Mouse (Mus musculus): ENCODE measurements around the gene Retsat. TPM values are rescaled to one million over a fixed set of nuclear protein-coding genes. Genes with fewer than 3 reads are reported as not detected.

Gene Retsat
- total and polyA plus RNA-seq, 3 experiments: 15.5 to 27.7 (median 15.6) TPM

DNA sequence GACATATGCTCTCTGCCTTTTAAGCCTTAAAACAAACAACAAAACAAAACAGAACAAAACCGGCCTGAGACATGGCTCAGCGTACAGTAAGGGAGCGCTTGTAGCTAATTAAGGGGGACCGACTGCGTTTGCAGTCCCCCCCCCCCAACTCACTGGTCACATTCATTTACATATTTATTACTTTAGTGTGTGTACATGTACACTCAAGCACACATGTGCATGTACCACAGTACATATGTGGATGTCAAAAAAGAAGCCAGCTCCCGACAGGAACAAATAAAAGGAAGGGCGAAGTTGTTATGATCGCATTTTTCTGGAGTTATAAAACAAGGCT is 45.2 kb upstream of the Retsat start:
- Histone ChIP-seq H3K9me3 (replicated peaks; ENCODE audit: low read length) (no peaks in the 10 kb centered on the region), H3K27me3 (replicated peaks) (no peaks in the 10 kb centered on the region), H3K4me1 (ENCODE audit: control insufficient read depth in 1 of 2, insufficient read depth in 2 of 2) (peaks cover 11 to 35% of the 10 kb centered on the region in 2 experiments), H3K27ac (ENCODE audit: insufficient read depth, low read depth) (no peak overlapping the region; the same call in 1 of the 2 replicates), H3K4me3 (replicated peaks in 1 of 3; ENCODE audit: low read depth in 2 of 3, low read length in 2 of 3, poor library complexity in 1 of 3) (peak overlapping the region; percentile 47 to 54 (median 49)), H3K79me2 (replicated peaks; ENCODE audit: control insufficient read depth, extremely low read depth, insufficient read depth, poor library complexity, severe bottlenecking) (peaks cover 14% of the 10 kb centered on the region), H3K36me3 (replicated peaks in 1 of 2; ENCODE audit: control insufficient read depth in 1 of 2, insufficient read depth in 1 of 2, low read length in 1 of 2) (peaks cover 18 to 31% of the 10 kb centered on the region in 2 experiments), H3K4me2 (ENCODE audit: insufficient read depth, low read depth, poor library complexity, severe bottlenecking) (peak overlapping the region; percentile 73), H3K9ac (ENCODE audit: insufficient read depth, low read depth) (peak overlapping the region; percentile 41)
- no peak for DNase-seq (ENCODE audit: extremely low read depth)
- in situ Hi-C loops (cut with MboI; ENCODE audit: low pct_ligation_motif_present, low pct_unique_long_range_greater_than_20kb, low sequenced_read_pairs): no loop called here
- no peak for TF ChIP-seq ELF1 (IDR thresholded peaks at IDR 0.05; ENCODE audit: low read depth, low read length)
- TF ChIP-seq SMC3 (IDR thresholded peaks at IDR 0.05; ENCODE audit: low read depth, low read length): no peak
- TF ChIP-seq KAT2A (IDR thresholded peaks at IDR 0.05; ENCODE audit: insufficient replicate concordance, low read length): no peak
- no peak for TF ChIP-seq USF1 (IDR thresholded peaks at IDR 0.05; ENCODE audit: low read depth, low read length)
- TF ChIP-seq EP300 (IDR thresholded peaks at IDR 0.05; ENCODE audit: low read length): no peak
- TF ChIP-seq TCF12 (IDR thresholded peaks at IDR 0.05; ENCODE audit: low read depth, low read length): no peak
- no peak for TF ChIP-seq RAD21 (IDR thresholded peaks at IDR 0.05; ENCODE audit: low read depth, low read length)
- 0 out of 2 replicates have a peak, but pooled peaks have one; percentile 2 for TF ChIP-seq IRF4 (IDR thresholded peaks at IDR 0.05; ENCODE audit: low read depth, low read length)
- TF ChIP-seq BHLHE40 (IDR thresholded peaks at IDR 0.05; ENCODE audit: low read depth, low read length): no peak; the same call in 1 of the 2 replicates
- TF ChIP-seq MXI1 (IDR thresholded peaks at IDR 0.05; ENCODE audit: low read depth, low read length): peak; percentile 58; the same call in 1 of the 2 replicates
- TF ChIP-seq SIN3A (IDR thresholded peaks at IDR 0.05; ENCODE audit: low read length): no peak; the same call in none of the 2 replicates
- 0 out of 2 replicates have a peak, but pooled peaks have one; percentile 1 for TF ChIP-seq ETS1 (conservative IDR thresholded peaks at IDR 0.05; ENCODE audit: low read depth, low read length)
- no peak; the same call in 1 of the 2 replicates for TF ChIP-seq NRF1 (IDR thresholded peaks at IDR 0.05; ENCODE audit: low read depth, low read length)
- TF ChIP-seq E2F4 (IDR thresholded peaks at IDR 0.05; ENCODE audit: insufficient replicate concordance, low read depth, low read length): no peak
- TF ChIP-seq JUN (IDR thresholded peaks at IDR 0.05; ENCODE audit: insufficient read depth, low read depth, low read length): no peak; the same call in 1 of the 2 replicates
- TF ChIP-seq CHD2 (IDR thresholded peaks at IDR 0.05; ENCODE audit: low read length): 0 out of 2 replicates have a peak, but pooled peaks have one; percentile 36
- TF ChIP-seq ZKSCAN1 (IDR thresholded peaks at IDR 0.05; ENCODE audit: borderline replicate concordance, low read depth, low read length): no peak
- TF ChIP-seq CTCF (conservative IDR thresholded peaks at IDR 0.05 in 1 of 2, IDR thresholded peaks at IDR 0.05 in 1 of 2; ENCODE audit: low read depth in 2 of 2, low read length in 2 of 2): no peak
- TF ChIP-seq PAX5 (IDR thresholded peaks at IDR 0.05; ENCODE audit: low read length): no peak
- dilution Hi-C loops (cut with MboI; ENCODE audit: extremely low pct_ligation_motif_present, extremely low pct_unique_long_range_greater_than_20kb, low sequenced_read_pairs): no loop called here

DNA sequence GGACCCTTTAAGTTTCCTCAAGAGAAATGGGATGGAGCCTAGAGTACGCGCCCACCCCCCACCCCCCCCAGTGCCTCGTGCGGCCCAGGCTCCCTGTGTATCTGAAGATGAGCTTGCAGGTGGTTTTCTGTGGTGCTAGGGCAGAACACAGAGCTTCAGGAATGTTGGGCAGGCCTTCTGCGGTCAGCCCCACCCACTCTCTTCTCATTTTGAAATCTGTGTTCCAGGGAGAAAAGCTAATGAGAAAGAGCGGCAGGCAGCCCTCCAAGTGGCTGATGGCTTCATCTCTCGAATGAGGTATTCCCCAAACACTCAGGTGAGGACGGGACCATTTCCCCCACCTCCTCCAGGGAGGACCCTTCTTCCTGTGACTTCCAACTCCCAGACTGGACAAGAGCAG is 37.5 kb upstream of the Retsat start:
- no peak overlapping the region for H3K27ac ChIP-seq (ENCODE audit: insufficient read depth, low read depth)
- no peaks in the 10 kb centered on the region for H3K79me2 ChIP-seq (replicated peaks; ENCODE audit: control insufficient read depth, extremely low read depth, insufficient read depth, poor library complexity, severe bottlenecking)
- in situ Hi-C loops (cut with MboI; ENCODE audit: low pct_ligation_motif_present, low pct_unique_long_range_greater_than_20kb, low sequenced_read_pairs) (no loop called here), dilution Hi-C loops (cut with MboI; ENCODE audit: extremely low pct_ligation_motif_present, extremely low pct_unique_long_range_greater_than_20kb, low sequenced_read_pairs) (no loop called here)
- TF ChIP-seq JUN (IDR thresholded peaks at IDR 0.05; ENCODE audit: insufficient read depth, low read depth, low read length) (no peak), MAX (IDR thresholded peaks at IDR 0.05; ENCODE audit: low read length) (no peak), NRF1 (IDR thresholded peaks at IDR 0.05; ENCODE audit: low read depth, low read length) (no peak), ZNF384 (IDR thresholded peaks at IDR 0.05; ENCODE audit: low read depth, low read length) (no peak), SIN3A (IDR thresholded peaks at IDR 0.05; ENCODE audit: low read length) (no peak), PAX5 (IDR thresholded peaks at IDR 0.05; ENCODE audit: low read length) (no peak), POLR2AphosphoS2 (IDR thresholded peaks at IDR 0.05; ENCODE audit: low read depth, low read length) (no peak)
- H3K4me1 ChIP-seq (ENCODE audit: control insufficient read depth in 1 of 2, insufficient read depth in 2 of 2): peaks cover 0 to 5% of the 10 kb centered on the region in 2 experiments; a peak in 1 of 4 replicates
- peaks cover 52 to 77% of the 10 kb centered on the region in 2 experiments for H3K36me3 ChIP-seq (replicated peaks in 1 of 2; ENCODE audit: control insufficient read depth in 1 of 2, insufficient read depth in 1 of 2, low read length in 1 of 2)
- no peak for DNase-seq (ENCODE audit: extremely low read depth)
- H3K9ac ChIP-seq (ENCODE audit: insufficient read depth, low read depth): no peak overlapping the region
- H3K27me3 ChIP-seq (replicated peaks): no peaks in the 10 kb centered on the region
- no peak overlapping the region for H3K4me3 ChIP-seq (replicated peaks in 1 of 3; ENCODE audit: low read depth in 2 of 3, low read length in 2 of 3, poor library complexity in 1 of 3)
- no peak overlapping the region for H3K4me2 ChIP-seq (ENCODE audit: insufficient read depth, low read depth, poor library complexity, severe bottlenecking)
- H3K9me3 ChIP-seq (replicated peaks; ENCODE audit: low read length): no peaks in the 10 kb centered on the region

Data from CH12.LX (cell line).